Mouse (Mus musculus): ENCODE results near the gene Tab1. TPM values are rescaled to one million over a fixed set of nuclear protein-coding genes. Genes with fewer than 3 reads are reported as not detected.

Tab1 gene
- 10.6 and 19.9 TPM in 2 replicates for total RNA-seq (2017)

DNA sequence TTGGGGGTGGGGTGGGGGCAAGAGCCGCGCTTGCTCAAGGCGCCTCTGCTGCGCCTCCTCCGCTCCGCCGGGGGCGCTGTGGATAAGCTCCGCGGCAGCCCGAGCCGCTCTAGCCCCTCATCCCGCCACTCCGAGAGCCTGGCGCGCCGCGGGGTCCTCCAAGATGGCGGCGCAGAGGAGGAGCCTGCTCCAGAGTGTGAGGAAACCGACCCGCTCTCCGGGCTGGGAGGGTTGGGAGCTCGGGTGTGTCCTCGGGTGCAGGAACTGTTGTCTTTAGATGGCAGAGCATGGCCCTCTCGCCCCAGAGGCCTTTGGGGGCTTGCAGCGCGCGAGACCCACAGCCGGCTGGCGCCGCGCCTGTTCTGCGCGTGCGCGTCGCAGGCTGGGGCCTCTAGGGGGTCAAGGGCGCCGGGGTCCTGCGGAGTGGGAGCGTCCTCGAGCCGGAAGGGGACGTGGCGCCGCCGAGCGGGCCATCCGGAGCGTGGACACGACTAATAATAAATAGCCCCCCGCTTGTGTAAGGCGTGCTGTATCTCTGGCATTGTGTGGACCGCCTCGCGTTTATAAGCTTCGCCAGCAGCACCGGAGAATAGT, at the start of gene Tab1:
Gene Tab1, plus strand, starts transcription at position 135 of the 594 bp plus-strand sequence.
- peak; percentile 81 for ATAC-seq (replicated peaks; ENCODE audit: low read depth, poor library complexity, severe bottlenecking)

DNA sequence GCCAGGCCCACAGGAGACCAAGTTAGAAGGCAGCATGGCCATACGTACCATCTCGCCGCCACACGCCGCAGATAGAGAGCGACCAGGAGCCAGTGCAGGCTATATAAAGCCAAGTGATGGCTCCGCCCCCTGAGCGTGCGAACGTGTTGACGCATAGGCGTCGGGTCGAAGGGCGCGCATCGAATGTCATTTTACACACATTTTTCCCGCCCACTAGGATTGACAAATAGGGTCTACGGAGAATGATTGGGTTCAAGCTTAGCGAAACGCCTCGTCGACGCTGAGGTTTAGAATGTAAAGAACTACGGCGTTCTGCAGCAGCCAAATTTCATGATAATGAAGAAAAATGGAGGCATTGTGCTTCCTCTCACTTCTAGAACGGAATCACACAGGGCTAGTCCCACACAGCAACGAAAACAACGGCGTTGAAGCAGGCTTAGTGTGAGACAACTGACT, 49.6 kb upstream of the Tab1 start:
- peak; percentile 91 for ATAC-seq (replicated peaks; ENCODE audit: low read depth, poor library complexity, severe bottlenecking)

DNA sequence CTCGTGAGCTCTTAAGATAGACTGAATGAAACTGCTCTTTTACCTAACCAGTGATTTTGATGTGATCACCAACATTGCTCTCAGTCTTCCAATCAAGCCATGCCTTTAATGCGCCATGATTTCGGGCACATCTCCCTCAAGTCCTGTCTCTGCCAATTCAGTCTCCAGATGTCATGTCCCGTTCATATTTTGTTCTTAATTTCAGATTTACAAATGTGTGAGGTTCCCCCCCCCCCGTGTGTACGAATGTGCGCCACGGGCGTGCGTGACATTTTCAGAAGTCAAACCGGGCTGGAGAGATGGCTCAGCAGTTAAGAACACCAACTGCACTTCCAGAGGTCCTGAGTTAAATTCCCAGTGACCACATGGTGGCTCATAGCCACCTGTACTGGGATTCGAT, 49.2 kb upstream of the Tab1 start:
- 0 out of 2 replicates have a peak, but pooled peaks have one; percentile 4 for ATAC-seq (replicated peaks; ENCODE audit: low read depth, poor library complexity, severe bottlenecking)

DNA sequence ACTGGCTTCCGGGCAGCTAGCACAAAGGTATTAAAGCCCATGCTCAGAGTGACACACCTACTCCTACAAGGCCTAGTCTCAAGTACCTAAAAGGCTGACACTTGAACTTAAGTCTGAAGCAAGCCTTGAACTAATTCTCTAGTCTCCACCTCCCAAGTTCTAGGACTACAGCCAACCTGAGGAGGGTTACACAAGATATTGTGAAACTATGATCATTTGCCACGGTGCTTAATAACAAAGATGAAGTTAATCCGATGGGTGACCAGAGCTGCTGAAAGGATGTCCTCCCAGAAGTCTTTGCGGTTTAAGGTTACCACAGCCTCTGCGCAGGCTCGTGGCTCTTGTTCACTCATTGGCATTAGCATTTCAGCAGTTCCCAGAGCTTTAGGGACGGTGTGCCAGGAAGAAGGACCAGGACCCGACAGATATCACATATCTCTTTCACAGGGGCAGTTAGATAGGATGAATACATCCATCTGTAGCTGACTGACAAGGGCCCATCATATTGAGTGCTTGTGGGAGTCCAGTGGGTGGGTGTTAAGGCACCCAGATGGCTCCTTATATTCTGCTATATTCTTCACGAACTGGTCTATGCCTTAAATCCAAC, 45.4 kb upstream of the Tab1 start:
- no peak for ATAC-seq (replicated peaks; ENCODE audit: low read depth, poor library complexity, severe bottlenecking)

DNA sequence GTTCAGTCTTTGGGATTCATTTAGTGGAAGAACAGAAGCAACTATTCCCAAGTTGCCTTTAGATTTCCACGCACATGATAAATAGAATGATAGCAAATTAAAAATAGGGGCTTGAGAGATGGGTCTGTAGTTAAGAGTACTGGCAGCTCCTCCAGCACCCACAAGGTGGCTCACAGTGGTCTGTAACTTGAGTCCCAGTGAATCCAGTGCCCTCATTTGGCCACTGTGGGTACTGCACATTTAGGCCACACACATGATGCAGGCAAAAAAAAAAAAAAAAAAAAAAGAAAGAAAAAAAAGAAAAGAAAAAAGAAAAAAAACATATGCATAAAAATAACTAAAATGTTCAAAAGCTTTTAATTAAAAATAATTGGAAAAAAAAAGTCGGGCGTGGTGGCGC, 44.3 kb upstream of the Tab1 start:
- peak; percentile 89 for ATAC-seq (replicated peaks; ENCODE audit: low read depth, poor library complexity, severe bottlenecking)

DNA sequence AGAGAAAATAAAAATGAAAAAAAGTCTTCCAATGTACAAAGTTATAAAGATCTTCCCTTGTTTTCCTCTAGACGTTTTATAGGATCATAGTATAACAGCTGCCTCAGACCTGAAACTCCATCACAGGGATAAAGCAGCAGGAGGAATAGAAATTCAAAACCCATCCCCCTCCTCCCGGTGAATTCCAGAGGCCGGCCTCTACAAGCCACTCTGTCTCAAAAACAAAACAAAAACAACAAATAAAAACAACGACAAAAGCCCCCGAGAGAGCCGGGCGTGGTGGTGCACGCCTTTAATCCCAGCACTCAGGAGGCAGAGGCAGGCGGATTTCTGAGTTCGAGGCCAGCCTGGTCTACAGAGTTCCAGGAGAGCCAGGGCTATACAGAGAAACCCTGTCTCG, 42.8 kb upstream of the Tab1 start:
- ATAC-seq (replicated peaks; ENCODE audit: low read depth, poor library complexity, severe bottlenecking), result no peak

DNA sequence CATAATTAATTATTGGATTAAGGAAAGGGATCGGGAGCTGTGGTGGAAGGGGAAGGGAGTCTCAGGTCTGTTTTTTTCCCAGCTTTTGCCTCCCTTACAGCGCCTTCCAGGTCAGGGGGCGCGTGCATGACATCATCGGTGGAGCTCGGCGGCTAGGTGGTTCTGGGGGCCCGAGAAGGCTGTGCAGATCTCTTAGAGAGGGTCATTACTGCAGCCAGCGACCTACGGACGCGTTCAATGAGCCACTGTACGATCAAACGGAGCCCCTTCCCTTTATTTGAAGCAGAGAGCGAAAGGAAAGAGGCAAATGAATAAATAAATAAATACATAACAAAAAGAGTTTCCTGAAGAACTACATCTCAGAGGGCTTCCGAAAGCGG, 42.2 kb upstream of the Tab1 start:
- ATAC-seq (replicated peaks; ENCODE audit: low read depth, poor library complexity, severe bottlenecking), result 0 out of 2 replicates have a peak, but pooled peaks have one; percentile 19

DNA sequence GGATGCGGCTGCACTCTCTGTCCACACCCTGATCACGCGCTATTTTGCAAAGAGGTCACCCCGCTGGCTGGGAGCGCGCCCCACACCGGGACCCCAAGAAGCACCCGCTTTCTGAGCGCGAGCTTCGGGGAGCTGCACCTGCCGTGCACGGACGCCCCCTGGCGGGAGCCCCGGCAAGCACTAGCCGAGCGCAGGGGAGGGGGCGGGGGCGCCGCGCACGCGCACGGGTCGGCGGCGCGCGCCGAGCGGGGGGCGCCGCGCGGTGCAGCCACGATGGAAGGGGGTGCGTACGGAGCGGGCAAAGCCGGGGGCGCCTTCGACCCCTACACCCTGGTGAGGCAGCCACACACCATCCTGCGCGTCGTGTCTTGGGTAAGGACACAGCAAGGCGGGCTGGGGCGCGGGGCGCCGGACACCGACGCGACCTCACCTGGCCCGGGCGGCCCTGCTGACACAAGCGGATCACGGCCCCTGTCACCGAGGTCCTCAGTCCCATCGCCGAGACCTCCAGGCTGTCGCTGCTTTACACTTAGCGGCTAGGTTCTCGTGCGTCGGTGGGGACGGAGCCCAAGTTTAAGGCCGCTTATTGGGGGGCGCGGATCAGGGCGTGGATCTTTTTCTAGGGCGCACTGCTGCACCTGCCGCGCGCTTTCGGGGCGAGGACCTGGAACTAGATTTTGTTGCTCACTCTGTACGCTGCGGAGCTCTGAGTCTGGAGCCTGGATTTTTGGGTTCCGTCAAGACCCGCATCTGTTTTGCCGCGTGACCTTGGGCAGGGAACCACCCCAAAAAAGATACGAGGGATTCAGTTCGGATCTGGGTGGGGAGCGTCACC, 41.6 kb upstream of the Tab1 start, which contains the start of the genes Syngr1 and Rpl3:
Gene Syngr1, plus strand, starts transcription at position 214 of the 835 bp plus-strand sequence.
Gene Rpl3, minus strand, starts transcription at position 748 of the 835 bp plus-strand sequence.
- peak; percentile 73 for ATAC-seq (replicated peaks; ENCODE audit: low read depth, poor library complexity, severe bottlenecking)

DNA sequence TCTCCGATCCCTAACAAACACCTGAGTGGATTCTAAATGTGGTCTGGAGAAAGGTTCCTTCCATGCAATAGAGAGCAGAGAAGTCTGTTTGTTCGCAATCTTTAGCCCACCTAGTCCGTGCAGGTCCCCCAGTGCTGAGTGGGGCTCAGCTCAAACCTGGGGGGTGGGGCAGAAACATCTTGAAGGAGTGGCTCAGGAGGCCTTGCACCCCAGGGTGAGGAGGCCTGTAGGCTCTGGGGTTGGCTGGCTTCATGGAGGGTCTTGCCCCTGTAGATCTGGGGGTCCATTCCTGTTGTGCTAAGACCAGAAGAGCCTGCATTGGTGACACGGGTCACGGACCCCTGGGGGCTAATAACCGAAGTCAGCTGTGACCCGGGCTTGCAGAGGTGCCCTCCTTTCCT, 40.9 kb upstream of the Tab1 start:
- no peak for ATAC-seq (replicated peaks; ENCODE audit: low read depth, poor library complexity, severe bottlenecking)

DNA sequence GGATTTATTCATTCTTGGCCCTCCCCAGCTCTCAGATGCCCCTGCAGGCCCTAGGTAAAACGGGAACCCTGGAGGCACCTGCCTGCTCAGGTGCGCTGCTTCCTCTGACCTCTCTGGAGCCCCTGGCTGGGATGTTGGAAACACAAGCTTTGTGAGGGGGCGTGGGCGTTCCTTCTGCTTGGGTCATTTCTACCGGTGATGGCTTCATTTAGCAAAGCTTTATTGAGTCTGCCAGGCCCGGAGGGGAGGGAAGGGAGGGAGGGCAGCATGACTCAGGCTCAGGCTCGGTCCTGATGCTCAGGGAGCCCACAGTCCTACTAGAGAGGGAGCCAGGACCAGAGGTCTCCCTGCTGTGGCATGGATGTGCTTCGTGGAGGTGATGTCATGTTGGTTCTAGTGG, 40.3 kb upstream of the Tab1 start:
- no peak for ATAC-seq (replicated peaks; ENCODE audit: low read depth, poor library complexity, severe bottlenecking)

DNA sequence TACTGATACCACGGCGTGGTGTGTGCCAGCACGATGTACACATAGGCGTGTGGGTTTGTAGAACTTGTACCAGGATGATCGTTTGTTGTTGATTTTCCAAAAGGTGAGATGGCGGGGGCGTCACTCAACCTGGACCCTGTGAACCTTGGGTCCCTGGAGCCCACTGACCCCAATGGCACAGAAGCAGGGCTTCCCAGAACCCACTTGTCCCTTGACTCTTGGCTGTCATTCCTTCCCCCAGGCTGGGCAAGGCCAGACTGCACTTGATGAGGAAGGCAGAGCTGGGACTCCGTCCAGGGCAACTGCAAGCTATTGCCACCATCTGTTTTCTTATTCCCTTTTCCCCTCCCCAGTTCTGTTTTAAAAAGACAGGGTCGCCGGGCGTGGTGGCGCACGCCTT, 38.7 kb upstream of the Tab1 start:
- no peak for ATAC-seq (replicated peaks; ENCODE audit: low read depth, poor library complexity, severe bottlenecking)

DNA sequence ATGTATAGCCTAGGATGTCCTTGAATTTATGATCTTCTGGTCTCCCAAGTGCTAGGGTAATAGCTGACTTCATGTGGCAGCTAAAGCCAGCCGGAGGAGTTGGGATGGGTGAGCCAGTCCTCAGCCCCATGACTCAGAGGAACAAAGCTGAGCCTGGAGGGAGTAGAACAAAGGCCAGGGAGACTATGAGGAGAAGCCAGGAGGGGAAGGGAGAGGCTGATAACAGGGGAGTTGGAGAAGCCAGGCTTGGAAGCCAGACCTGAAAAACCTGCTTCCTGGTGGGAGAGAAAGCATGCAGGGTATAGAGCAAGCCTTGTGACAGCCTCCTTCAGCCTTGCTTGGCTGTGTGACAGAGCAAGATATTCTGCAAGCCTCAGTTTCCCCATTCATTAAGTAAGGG, 37.3 kb upstream of the Tab1 start:
- no peak for ATAC-seq (replicated peaks; ENCODE audit: low read depth, poor library complexity, severe bottlenecking)

DNA sequence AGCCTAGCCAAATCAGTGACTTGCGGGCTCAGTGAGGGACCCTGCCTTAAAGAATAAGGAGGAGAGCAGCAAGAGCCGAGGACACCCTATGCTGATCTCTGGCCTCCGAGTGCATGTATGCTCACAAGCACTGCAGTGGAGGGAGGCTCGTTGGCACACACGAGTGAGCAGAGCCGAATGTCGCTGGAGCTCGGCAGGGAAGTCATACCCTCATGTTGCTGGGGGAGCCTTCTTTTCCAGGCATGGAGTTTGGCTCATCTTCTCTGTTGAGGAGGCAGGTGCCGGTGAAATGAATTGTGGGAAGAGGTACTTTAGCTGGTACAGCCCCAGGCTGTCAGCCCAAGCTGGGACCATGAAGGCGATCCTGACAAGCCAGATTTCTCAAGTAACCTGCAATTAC, 36.5 kb upstream of the Tab1 start:
- ATAC-seq (replicated peaks; ENCODE audit: low read depth, poor library complexity, severe bottlenecking), result no peak

DNA sequence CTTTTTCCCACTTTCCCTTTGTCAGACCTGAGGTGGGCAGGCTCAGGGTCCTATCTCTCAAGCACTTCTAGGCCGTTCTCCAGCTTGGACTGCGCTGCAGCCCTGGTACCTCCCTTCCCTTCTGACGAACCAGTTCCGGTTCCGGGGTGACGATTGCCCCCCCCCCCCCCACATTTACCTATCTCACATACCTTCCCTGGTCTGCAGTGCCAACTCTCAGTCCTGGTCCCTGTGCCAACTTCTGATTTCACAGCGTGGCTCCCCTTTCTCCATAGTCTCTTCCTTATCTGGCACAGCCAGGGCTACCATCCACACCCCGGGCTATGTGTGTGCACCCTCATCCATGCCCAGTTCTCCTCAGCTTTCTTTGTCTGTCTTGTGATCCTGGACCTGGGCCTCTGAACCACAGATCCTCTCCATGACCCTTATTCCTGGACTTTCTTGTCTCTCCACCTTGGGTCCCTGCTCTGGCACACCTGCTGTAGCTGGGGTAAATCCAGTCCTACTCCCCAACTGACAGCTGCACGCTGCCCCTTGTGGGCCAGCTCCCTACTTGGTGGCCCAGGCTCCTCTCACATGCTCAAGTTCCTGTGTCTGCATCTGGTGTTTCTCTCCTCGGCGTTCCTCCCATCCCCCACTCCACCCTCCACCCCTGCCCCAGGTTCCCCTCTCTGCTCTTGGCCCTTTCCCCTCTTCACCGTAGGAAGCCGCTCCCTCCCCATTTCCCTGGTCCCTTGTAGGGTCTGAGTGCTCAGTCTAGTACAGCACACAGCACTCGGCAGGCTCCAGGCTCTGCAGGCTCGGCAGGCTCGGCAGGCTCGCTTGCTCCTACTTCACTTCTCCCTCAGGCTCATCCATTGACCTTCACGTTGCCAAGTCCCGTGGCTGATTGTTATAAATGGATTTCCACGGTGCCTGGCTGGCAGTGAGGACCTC, 35.7 kb upstream of the Tab1 start:
- peak; percentile 50 for ATAC-seq (replicated peaks; ENCODE audit: low read depth, poor library complexity, severe bottlenecking)

DNA sequence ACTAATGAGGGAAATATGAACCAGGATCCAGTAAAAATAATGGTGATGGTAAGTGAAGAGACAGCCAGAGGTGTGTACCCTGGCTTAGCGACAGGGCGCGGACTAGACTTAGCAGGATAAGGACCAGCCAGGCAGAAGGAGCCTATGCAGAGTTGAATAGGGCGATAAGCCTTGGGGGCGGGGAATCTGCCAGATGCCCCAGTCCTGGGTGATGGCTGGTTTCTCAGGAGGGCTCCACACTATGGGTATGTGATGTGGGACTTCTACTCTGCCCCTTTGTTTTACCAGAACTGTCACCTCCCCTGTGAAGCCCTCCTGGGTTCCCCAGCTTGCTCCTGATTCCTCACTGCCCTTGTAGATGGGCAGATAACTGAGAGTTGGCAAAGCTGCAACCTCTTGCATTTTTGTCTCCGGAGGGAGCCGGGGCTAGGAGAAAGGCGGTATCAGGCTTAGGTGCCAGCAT, 34.9 kb upstream of the Tab1 start:
- ATAC-seq (replicated peaks; ENCODE audit: low read depth, poor library complexity, severe bottlenecking), result 0 out of 2 replicates have a peak, but pooled peaks have one; percentile 10

DNA sequence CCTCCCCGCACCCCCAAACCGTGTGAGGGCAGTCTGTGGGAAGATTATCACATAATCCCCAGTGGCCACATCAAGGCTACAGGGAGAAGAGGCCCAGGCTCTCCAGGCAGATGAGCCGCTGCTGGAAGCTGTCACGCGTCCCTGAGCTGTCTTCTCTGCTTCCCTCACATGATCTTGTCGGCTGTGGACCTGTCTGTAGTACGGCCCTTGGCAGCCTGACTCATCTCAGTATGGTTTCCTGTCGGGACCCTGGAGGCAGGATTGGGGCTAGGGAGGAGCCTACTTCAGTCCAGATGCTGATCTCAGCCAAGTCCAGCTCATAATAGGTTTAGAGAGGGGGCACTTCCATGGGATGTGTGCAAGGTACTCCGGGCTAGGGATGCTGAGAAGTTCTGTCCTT, 34.1 kb upstream of the Tab1 start:
- peak; percentile 16; the same call in 1 of the 2 replicates for ATAC-seq (replicated peaks; ENCODE audit: low read depth, poor library complexity, severe bottlenecking)

DNA sequence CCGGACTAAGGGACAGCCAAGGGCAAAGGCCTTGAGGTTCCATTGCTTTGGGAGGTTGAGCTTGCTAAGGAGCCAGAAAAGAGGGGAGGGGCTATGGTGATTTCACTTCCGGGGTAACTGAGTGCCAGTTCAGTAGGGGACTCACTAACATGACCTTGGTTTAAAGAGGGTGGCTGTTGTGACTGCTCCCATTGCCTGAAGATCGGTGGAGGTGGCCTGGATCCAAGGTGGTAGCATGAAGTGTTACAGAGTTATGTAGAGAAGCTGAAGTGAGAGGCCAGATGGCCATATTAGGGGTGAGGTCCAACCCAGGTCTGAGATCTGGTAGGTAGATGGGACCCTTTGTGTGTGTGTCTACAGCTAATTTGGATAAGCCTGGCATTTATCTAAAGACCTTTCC, 33.5 kb upstream of the Tab1 start:
- no peak for ATAC-seq (replicated peaks; ENCODE audit: low read depth, poor library complexity, severe bottlenecking)

DNA sequence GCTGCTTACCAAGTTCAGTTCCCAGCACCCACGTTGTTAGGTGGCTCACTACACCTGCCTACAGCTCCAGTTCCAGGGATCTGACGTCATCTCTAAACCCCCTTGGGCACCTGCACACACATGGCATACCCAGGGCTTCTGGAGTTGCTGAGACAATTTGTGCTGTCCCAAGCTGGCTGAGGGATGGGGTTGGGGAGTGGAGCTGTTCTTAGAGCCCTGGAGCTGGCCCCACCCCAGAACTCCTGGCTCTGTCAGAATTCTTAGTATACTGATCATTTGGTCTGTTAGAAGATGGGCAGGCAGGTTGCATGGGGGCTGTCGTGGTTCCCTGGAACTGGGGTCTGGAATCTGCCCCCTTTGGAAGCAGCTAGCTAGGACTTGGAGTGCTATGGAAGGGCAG, 32.7 kb upstream of the Tab1 start:
- ATAC-seq (replicated peaks; ENCODE audit: low read depth, poor library complexity, severe bottlenecking), result no peak

DNA sequence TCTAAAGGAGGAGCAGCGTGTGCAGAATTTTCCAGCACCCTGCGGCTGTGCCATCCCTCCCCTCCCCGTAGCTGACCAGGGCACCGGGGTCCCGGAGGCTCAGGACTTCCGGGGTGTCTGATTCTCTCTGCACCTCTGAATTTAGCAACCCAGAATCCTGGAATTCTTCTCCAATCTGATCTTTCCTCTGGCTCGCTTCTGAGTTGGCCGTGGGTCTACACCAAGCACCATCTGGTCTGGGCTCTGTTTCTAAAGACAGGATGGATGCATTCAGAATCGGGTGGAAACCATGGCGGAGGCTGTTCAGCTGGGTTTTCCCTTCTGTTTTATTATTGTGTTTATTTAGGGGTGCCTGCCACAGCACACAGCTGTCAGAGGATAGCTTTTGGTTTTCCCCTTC, 32.1 kb upstream of the Tab1 start:
- no peak for ATAC-seq (replicated peaks; ENCODE audit: low read depth, poor library complexity, severe bottlenecking)

DNA sequence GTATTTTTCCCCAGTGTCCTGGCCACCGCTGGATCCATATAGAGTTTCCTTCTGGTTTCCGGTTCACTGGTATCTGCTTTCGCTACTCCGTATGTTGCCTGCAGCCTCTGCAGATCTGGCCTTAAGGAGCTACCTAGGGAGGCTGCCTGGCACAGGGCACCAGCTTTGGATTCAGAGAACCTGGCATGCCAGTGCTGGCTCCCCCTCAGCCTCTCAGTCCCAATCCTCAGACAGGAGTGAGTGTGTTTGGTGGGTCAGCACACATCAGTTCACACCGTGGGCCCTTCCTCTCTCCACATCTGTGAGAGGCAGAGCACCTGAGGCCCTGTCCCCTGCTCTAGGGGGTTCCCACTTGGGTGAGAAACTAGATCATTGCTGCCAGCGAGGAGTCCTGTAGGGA, 31.4 kb upstream of the Tab1 start:
- ATAC-seq (replicated peaks; ENCODE audit: low read depth, poor library complexity, severe bottlenecking), result no peak
